Mouse (Mus musculus) c-Kit-positive CD71-positive TER-119-negative erythroid progenitor cells, embryonic 14.5 days (primary cell): ENCODE measurements around the gene Mdfi.
"Not testable (repeated sequence)": the region's sequence is repeated elsewhere in the genome, so short reads cannot be mapped to it uniquely, and the experiment has no call there.

Source experiments
- DNase-seq: peaks from one replicate; pipeline ENCODE4 v3.0.0-alpha.2; 2013; ENCODE audit warnings: low read depth

Gene Mdfi

GRCm38 (mm10) chr17:47834482-47834767 is at the start of gene Mdfi:
TSS of gene Mdfi (minus strand) at chr17:47834691.
- DNase-seq = no peak

- DNase-seq = no peak
Observed at GRCm38 (mm10) chr17:47883099-47883498, 48.6 kb upstream of the Mdfi start.

DNA sequence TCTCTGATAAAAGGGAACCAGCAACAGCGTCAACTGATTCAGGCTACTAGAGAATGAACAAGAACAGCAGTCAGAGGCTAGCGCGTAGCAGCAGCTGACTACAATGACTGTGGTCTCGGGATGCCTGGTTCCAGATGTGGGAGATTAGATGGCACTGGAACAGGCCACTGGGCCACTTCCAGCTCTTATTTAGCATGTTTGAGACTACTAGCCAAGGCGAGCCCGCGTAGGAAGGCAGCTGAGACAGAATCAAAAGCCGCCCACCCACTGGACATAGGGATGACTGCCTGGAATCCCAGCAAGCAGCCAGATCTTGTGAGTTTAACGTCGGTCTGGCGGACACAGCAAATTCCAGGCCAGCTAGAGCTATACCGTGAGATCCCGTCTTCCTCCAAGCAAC is 46.8 kb upstream of the Mdfi start:
- no peak for DNase-seq

DNA sequence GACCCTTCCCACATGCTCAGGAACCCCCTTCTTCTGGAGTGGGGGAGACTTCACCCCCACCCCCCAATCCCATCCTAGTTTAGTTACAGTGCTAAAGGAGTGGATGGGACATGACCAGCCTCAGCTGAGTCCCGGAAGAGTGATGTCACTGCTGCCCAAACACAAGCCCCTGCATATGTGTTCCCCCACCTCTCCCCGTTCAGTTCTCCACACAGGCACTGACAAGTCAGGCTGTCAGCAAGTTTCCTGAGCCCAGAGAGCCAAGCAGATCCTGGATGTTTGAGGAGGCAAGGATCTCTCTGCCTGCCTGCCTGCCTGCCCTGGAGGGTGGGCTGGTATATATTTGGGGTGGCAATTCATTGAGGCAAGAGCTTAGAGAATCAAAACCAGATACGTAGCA is 44.7 kb upstream of the Mdfi start:
- no peak for DNase-seq

- DNase-seq = no peak
Observed at GRCm38 (mm10) chr17:47878378-47879089, 44.0 kb upstream of the Mdfi start.

- DNase-seq = no peak
Observed at GRCm38 (mm10) chr17:47877715-47878377, 43.4 kb upstream of the Mdfi start.

DNA sequence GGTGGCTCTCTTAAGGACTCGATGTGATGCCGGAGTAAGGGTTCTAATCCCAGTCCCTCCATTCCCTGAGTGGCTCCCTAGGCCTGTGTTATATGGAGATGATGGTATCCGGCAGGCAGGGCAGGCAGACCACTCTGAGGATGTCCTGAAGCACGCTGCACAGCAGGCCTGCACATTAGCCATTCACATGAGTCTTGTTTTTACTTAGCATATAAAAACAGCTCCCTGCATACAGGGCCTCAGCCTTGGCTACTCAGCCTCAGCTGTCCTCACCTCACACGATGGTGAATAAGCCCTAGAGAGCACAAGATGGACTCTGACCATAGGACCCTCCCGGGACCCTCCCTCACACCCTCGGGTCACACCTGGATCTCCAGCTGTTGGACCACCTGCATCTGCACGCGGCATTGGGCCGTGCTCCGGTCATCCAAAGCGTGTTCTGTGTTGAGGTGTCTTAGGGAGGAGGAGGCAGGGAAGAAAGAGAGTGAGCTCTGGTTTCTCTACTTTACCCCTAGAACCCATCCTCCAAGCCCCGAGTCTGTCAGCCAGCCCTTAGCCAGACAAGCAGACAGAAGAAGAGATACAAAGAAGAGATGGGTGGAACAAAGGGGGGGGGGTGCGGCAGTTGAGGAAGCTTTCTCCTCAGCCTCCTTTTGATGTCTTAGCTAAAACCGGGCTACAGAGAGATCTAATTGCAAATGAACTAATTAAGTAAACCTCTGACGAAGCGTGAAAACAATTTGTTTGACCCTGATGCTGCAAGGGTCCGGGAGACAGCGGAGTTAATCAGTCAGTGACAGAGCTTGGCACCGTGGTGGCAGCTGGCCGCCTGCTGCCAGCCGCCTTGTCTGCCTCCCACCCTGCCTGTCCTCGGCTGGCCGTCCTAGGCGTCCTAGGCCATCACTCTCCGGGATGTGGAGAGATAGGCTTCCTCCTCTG is 42.6 kb upstream of the Mdfi start:
- no peak for DNase-seq

GRCm38 (mm10) chr17:47873341-47873791 is 38.9 kb upstream of the Mdfi start:
- DNase-seq = peak; percentile 59

DNA sequence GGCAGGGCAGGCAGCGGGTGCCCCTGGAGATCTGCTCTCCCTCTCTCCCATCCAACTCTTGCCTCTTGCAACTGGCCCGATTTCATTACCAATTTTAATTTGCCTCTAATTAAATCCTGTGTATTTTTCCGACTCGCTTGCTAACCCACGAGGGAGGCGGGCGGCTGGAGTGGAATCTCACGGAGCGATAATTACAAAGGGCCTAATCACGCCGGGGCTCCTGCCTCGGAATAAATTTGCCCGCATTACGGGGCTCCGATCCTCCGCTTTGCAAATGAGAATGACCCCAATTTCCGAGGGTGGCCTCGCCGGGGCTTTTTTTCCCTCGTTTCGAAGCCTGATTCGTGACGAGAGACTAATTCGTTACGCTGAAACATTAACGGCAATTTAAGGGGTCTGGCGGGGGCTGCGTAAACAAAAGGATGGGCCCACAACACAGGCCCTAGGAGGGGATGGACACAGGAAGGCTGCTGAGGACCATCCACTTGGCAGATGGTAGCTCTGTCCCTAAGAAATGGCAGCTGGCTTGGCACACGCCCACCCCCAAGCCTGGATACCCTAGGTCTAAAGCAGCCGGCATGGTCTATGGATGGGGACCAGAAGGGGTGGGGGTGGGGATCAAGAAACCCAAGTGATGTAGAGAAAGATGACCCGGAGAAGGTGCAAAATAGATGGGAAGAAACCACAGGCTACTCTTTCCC is 38.0 kb upstream of the Mdfi start:
- DNase-seq = no peak

GRCm38 (mm10) chr17:47869874-47870273 is 35.4 kb upstream of the Mdfi start:
- DNase-seq = no peak

DNA sequence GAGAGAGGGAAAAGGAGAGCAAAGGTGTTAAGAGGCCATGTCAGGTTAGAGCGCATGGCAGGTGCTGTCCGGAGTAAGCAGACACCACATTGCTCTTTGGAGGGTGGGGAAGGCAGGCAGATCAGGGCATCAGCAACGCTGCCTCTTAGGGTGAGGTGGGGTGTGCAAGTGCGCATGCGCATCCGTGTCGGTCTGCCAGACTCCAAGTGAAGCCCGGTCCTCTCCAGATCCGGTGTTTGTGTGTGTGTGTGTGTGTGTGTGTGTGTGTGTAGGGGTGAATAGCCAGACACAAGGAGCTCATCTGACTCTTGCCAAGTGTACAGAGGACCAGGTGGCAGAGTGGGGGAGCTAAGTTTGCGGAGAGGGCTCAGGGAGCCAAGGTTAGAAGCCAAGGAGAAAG is 31.5 kb upstream of the Mdfi start:
- DNase-seq = no peak

- peak; percentile 61 for DNase-seq
Observed at GRCm38 (mm10) chr17:47864496-47864895, 30.0 kb upstream of the Mdfi start.

DNA sequence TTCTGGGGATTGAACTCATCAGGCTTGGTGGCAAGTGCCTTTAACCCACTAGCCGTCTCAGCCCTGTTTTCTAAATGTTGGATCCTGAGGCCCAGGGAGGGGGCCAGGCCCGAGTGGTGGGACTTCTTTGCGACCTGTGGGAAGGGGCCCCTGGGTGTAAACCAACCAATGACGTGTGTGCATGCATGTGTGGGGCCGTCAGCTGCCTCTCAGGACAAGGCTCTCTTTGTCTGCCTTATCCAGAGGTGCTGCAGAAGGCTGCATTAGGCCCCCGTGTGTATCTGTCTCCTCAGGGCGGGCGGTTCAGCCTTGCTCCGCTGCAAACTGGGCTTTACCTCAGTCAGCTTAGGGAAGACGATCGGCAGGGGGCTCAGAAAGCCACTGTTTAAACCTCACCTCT is 28.9 kb upstream of the Mdfi start:
- DNase-seq = no peak

DNA sequence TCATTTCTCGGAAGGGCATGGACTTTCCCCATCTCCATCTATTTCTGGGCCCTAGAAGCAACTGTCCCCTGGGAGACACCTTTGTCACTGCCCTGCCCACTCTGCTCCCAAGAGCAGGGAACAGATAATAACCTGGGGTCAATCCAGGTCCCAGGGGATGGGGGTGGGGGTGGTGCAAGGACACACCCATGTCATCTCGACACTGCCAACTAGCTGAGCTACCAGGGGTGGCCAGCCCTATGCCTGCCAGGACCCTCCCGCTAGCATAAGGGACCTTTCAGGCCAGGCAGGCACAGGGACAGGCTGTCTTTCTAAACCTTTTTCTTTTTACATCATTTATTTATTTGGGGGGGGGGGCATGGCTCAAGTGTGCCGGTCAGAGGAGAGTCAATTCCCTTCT is 28.5 kb upstream of the Mdfi start:
- DNase-seq = no peak

- no peak for DNase-seq
Observed at GRCm38 (mm10) chr17:47855544-47855943, 21.1 kb upstream of the Mdfi start.

GRCm38 (mm10) chr17:47854908-47855307 is 20.4 kb upstream of the Mdfi start:
- DNase-seq = no peak

GRCm38 (mm10) chr17:47853760-47854159 is 19.3 kb upstream of the Mdfi start:
- DNase-seq = no peak

GRCm38 (mm10) chr17:47853336-47853735 is 18.8 kb upstream of the Mdfi start:
- DNase-seq = no peak

DNA sequence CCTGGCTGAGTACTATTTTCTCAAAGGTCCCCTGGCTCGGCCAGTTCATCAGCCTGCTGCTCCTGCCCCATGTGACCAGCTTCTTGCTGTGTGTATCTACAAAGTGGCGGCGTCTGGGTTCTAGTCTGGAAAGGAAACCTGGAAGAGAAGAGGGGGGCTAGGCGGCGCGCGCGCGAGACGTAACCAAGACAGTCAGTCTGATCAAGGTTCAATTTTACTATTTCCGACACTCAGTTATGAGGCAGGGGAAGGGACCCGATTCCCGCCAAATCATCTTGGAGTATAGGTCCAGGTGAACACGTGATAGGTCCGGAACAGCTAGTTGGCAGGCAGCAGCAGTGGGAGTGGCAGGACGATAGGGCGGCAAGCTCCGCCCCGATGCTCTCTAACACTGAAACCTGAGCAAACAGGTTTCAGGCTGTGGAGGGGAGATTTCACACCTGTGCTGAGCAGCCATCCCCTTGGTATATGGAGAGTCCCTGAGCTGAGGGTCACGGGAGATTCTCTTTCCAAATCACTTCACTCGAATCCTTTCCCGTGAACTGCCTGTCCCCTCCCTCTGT is 17.4 kb upstream of the Mdfi start:
- not testable (repeated sequence) for DNase-seq

DNA sequence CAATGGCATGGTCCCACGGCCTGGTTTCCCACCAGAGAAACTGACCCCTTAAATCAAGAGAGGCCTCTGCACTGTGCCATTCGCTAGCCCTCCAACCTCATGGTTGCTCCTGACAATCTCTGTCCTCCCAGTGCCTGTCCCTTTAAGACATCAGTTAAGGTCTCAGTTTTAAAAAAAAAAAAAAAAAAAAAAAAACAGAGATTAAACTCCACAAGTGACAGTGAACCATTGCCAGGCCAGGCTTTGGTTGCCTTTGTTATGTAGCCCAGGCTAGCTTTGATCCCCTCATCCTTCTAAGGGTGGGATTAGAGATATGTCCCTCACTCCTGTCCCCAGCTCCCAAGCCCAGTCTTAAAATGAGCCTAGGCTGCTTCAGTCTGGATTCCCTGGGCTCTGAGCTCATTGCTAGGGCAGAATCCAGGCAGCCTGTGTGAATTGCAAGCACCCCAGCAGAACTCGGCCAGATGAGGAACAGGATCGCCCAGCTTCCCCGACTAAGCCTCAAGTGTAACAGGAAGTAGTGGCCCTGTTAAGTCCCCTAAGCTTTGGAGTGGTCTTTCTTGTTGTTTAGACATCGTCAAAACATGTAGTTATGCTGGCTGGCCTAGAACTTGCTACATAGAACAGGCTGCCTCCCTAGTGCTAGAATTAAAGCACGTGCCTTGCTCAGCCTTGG is 16.3 kb upstream of the Mdfi start:
- no peak for DNase-seq

DNA sequence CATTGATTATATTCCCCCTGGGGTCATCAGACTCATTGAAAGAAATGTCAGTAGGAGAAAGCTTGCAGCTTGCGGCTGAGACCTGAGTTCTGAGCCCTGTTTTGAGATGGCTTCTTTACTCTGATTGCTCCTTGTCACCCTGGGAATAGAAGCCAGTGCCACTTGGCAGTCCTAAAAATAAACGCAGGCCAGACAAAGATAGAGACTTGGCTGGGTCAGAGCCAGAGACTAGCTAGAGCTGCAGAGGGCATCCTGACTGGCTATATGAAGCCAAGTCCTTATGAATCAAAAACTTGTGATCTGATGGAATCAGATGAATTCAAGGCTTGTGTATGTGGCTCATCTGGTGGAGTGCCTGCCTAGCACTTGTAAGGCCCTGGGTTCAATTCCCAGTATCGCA is 15.5 kb upstream of the Mdfi start:
- no peak for DNase-seq
